Mouse (Mus musculus): ENCODE results near the gene C130026I21Rik. TPM values are rescaled to one million over a fixed set of nuclear protein-coding genes. Genes with fewer than 3 reads are reported as not detected.
"Not testable (repeated sequence)": the region's sequence is repeated elsewhere in the genome, so short reads cannot be mapped to it uniquely, and the experiment has no call there.

Gene C130026I21Rik
- polyA plus RNA-seq, 1 experiment from 2014 or later = 0.26 TPM

GRCm38 (mm10) chr1:84996305-84996704, 274.1 kb downstream of the C130026I21Rik start:
- 94% methylated on average over 7 of the region's 9 CpGs for WGBS
- H3K27me3 ChIP-seq; H3K4me2 ChIP-seq; H3K9me3 ChIP-seq; H3K4me1 ChIP-seq (replicated peaks); H3K9ac ChIP-seq; ATAC-seq (ENCODE audit: low FRiP score, low read depth); H3K27ac ChIP-seq (replicated peaks); H3K36me3 ChIP-seq; H3K4me3 ChIP-seq: not testable (repeated sequence)

- no CpG with 5 or more reads among the region's 1 CpGs for WGBS
- H3K4me2 ChIP-seq; H3K9ac ChIP-seq; ATAC-seq (ENCODE audit: low FRiP score, low read depth); H3K27ac ChIP-seq (replicated peaks); H3K4me1 ChIP-seq (replicated peaks); H3K9me3 ChIP-seq; H3K36me3 ChIP-seq; H3K27me3 ChIP-seq; H3K4me3 ChIP-seq: not testable (repeated sequence)
Measured at GRCm38 (mm10) chr1:84994461-84994860, 275.9 kb downstream of the C130026I21Rik start.

- ATAC-seq (ENCODE audit: low FRiP score, low read depth) = peak; percentile 69; the same call in 1 of the 2 replicates
- WGBS = 68% methylated on average over 2 of the region's 5 CpGs
- H3K4me3 ChIP-seq; H3K9me3 ChIP-seq; H3K4me2 ChIP-seq; H3K27ac ChIP-seq (replicated peaks); H3K27me3 ChIP-seq; H3K36me3 ChIP-seq; H3K4me1 ChIP-seq (replicated peaks); H3K9ac ChIP-seq: not testable (repeated sequence)
Measured at GRCm38 (mm10) chr1:84993688-84994319, 276.6 kb downstream of the C130026I21Rik start.

- H3K4me3 ChIP-seq; H3K36me3 ChIP-seq; H3K4me1 ChIP-seq (replicated peaks); H3K4me2 ChIP-seq; H3K27ac ChIP-seq (replicated peaks); H3K9ac ChIP-seq; H3K27me3 ChIP-seq; H3K9me3 ChIP-seq: not testable (repeated sequence)
- ATAC-seq (ENCODE audit: low FRiP score, low read depth) = peak; percentile 51; the same call in 1 of the 2 replicates
- WGBS = no CpG with 5 or more reads among the region's 2 CpGs
Measured at GRCm38 (mm10) chr1:84993235-84993634, 277.1 kb downstream of the C130026I21Rik start.

- not testable (repeated sequence) for H3K4me3 ChIP-seq; H3K9ac ChIP-seq; H3K36me3 ChIP-seq; H3K27ac ChIP-seq (replicated peaks); H3K4me2 ChIP-seq; H3K27me3 ChIP-seq; H3K9me3 ChIP-seq; H3K4me1 ChIP-seq (replicated peaks)
- ATAC-seq (ENCODE audit: low FRiP score, low read depth) = 0 out of 2 replicates have a peak, but pooled peaks have one; percentile 27
- no CpG with 5 or more reads among the region's 3 CpGs for WGBS
Measured at GRCm38 (mm10) chr1:84992827-84993226, 277.5 kb downstream of the C130026I21Rik start.

GRCm38 (mm10) chr1:84989044-84989443, 281.3 kb downstream of the C130026I21Rik start:
- not testable (repeated sequence) for ATAC-seq (ENCODE audit: low FRiP score, low read depth); H3K4me3 ChIP-seq; H3K36me3 ChIP-seq; H3K4me2 ChIP-seq; H3K4me1 ChIP-seq (replicated peaks); H3K27me3 ChIP-seq; H3K27ac ChIP-seq (replicated peaks); H3K9ac ChIP-seq; H3K9me3 ChIP-seq
- WGBS = 85% methylated on average over 8 of the region's 8 CpGs

- WGBS = 71% methylated on average over 7 of the region's 8 CpGs
- not testable (repeated sequence) for H3K9ac ChIP-seq, H3K9me3 ChIP-seq
Measured at GRCm38 (mm10) chr1:84987729-84988128, 282.6 kb downstream of the C130026I21Rik start.

GRCm38 (mm10) chr1:84961779-84962178, 308.6 kb downstream of the C130026I21Rik start:
- Histone ChIP-seq H3K4me3 (peak overlapping the region; percentile 32), H3K27ac (replicated peaks) (0 out of 2 replicates have a peak overlapping the region, but pooled peaks have one; percentile 25), H3K4me2 (peak overlapping the region; percentile 56)
- not testable (repeated sequence) for H3K4me1 ChIP-seq (replicated peaks); H3K36me3 ChIP-seq; H3K27me3 ChIP-seq; H3K9me3 ChIP-seq; ATAC-seq (ENCODE audit: low FRiP score, low read depth); H3K9ac ChIP-seq
- WGBS = under 1% methylated on average over 12 of the region's 12 CpGs

More at GRCm38 (mm10) chr1:84987729-84988128, 282.6 kb downstream of the C130026I21Rik start:
- not testable (repeated sequence) for ATAC-seq (ENCODE audit: low FRiP score, low read depth); H3K27ac ChIP-seq (replicated peaks); H3K4me3 ChIP-seq; H3K27me3 ChIP-seq; H3K36me3 ChIP-seq; H3K4me2 ChIP-seq; H3K4me1 ChIP-seq (replicated peaks)

GRCm38 (mm10) chr1:84957713-84958112, 312.7 kb downstream of the C130026I21Rik start:
- not testable (repeated sequence) for H3K9me3 ChIP-seq; H3K27me3 ChIP-seq; H3K9ac ChIP-seq; H3K4me1 ChIP-seq (replicated peaks); H3K36me3 ChIP-seq; H3K27ac ChIP-seq (replicated peaks); H3K4me2 ChIP-seq; H3K4me3 ChIP-seq; ATAC-seq (ENCODE audit: low FRiP score, low read depth)
- 84% methylated on average over 4 of the region's 4 CpGs for WGBS

GRCm38 (mm10) chr1:84956771-84957170, 313.6 kb downstream of the C130026I21Rik start:
- H3K27ac ChIP-seq (replicated peaks); ATAC-seq (ENCODE audit: low FRiP score, low read depth); H3K36me3 ChIP-seq; H3K4me2 ChIP-seq; H3K27me3 ChIP-seq; H3K9me3 ChIP-seq; H3K4me3 ChIP-seq; H3K9ac ChIP-seq; H3K4me1 ChIP-seq (replicated peaks): not testable (repeated sequence)
- 96% methylated on average over 3 of the region's 3 CpGs for WGBS

- H3K9me3 ChIP-seq = peaks cover 3% of the 10 kb centered on the region; the same call in 1 of the 2 replicates
- no peaks in the 10 kb centered on the region for H3K4me1 ChIP-seq (replicated peaks)
- no peaks in the 10 kb centered on the region for H3K27me3 ChIP-seq
- H3K9ac ChIP-seq = no peak overlapping the region
- ATAC-seq (ENCODE audit: low FRiP score, low read depth) = no peak
- WGBS = 85% methylated on average over 10 of the region's 10 CpGs
- no peaks in the 10 kb centered on the region for H3K36me3 ChIP-seq
- H3K27ac ChIP-seq (replicated peaks) = no peak overlapping the region
- no peak overlapping the region for H3K4me2 ChIP-seq
- H3K4me3 ChIP-seq = no peak overlapping the region
Measured at GRCm38 (mm10) chr1:84952456-84953181, 317.7 kb downstream of the C130026I21Rik start.

GRCm38 (mm10) chr1:84951566-84951965, 318.8 kb downstream of the C130026I21Rik start:
- no peak for ATAC-seq (ENCODE audit: low FRiP score, low read depth)
- no peaks in the 10 kb centered on the region for H3K4me1 ChIP-seq (replicated peaks)
- H3K4me2 ChIP-seq = no peak overlapping the region
- H3K36me3 ChIP-seq = no peaks in the 10 kb centered on the region
- H3K9me3 ChIP-seq = no peaks in the 10 kb centered on the region
- no peak overlapping the region for H3K9ac ChIP-seq
- H3K4me3 ChIP-seq = no peak overlapping the region
- no peak overlapping the region for H3K27ac ChIP-seq (replicated peaks)
- H3K27me3 ChIP-seq = no peaks in the 10 kb centered on the region
- 89% methylated on average over 3 of the region's 3 CpGs for WGBS
